Mouse (Mus musculus) hindbrain, embryonic 15.5 days (tissue): ENCODE data around the gene Teddm1b. TPM values are rescaled to one million over a fixed set of nuclear protein-coding genes. Genes with fewer than 3 reads are reported as not detected.

Experiments
- ATAC-seq: fragments of 200-750 bp; cut with Nextera tagmentation; 2 replicates; pipeline ENCODE4 v1.8.0; 2017; ENCODE audit warnings: low read depth, moderate number of reproducible peaks, moderate TSS enrichment; ENCODE audit not compliant: low FRiP score
- H3K27ac ChIP-seq: fragments of 300-500 bp; sonication (generic); replicated peaks from 2 replicates; pipeline ENCODE4 v1.5.1; 2015; ENCODE audit warnings: mild to moderate bottlenecking, inconsistent platforms
- H3K27me3 ChIP-seq: fragments of 300-500 bp; sonication (generic); 2 replicates; pipeline ENCODE4 v1.6.1; 2015; ENCODE audit warnings: control low read depth, inconsistent platforms
- H3K36me3 ChIP-seq: fragments of 300-500 bp; sonication (generic); 2 replicates; pipeline ENCODE4 v1.6.1; 2015; ENCODE audit warnings: control low read depth, inconsistent platforms
- H3K4me1 ChIP-seq: fragments of 300-500 bp; sonication (generic); replicated peaks from 2 replicates; pipeline ENCODE4 v1.6.1; 2015; ENCODE audit warnings: control low read depth, inconsistent platforms
- H3K4me2 ChIP-seq: fragments of 300-500 bp; sonication (generic); 2 replicates; pipeline ENCODE4 v1.6.1; 2015; ENCODE audit warnings: moderate library complexity, mild to moderate bottlenecking, inconsistent platforms
- H3K4me3 ChIP-seq: fragments of 300-500 bp; sonication (generic); 2 replicates; pipeline ENCODE4 v1.5.1; 2015; ENCODE audit warnings: mild to moderate bottlenecking, inconsistent platforms
- H3K9ac ChIP-seq: fragments of 300-500 bp; sonication (generic); 2 replicates; pipeline ENCODE4 v1.6.1; 2015; ENCODE audit warnings: inconsistent platforms
- H3K9me3 ChIP-seq: fragments of 300-500 bp; sonication (generic); 2 replicates; pipeline ENCODE4 v1.6.1; 2016; ENCODE audit warnings: control low read depth, inconsistent platforms
- WGBS: fragments of 180-500 bp; shearing (Covaris S2); methylation state at CpG from one replicate; pipeline ENCODE4 v1.1.7; 2015; 5-methylcytosine and 5-hydroxymethylcytosine counted together
- polyA plus RNA-seq: library from polyadenylated mRNA; unstranded; fragments of >200 nt; fragmentation: Nextera tagmentation; extraction: Ambion mirVana; gene quantifications from 2 replicates; pipeline ENCODE4 v1.2.1, GENCODE M21; 2015

Teddm1b gene
- polyA plus RNA-seq, 1 experiment from 2014 or later: 0.45 TPM

DNA sequence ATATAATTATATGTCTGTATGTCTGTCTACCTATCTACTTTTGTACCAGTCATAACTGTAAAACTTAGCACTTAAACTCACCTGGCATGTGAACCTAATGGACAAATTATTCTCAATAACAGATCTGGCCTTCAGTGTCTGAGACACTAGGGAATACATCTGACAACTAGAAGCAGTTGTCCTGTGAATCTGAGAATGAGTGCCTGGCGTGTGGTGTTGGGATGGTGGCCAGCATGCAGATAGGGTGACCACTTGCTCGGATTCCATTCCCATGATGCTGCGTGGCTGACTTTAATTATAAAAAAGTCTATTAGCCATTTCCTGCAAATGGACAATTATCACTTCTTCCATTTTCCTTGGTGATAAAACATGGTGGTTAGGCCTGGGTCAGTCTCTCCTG is 31.7 kb downstream of the Teddm1b start:
- Histone ChIP-seq H3K4me2 (no peak overlapping the region), H3K9ac (no peak overlapping the region), H3K36me3 (peaks cover 78% of the 10 kb centered on the region), H3K9me3 (no peaks in the 10 kb centered on the region), H3K27me3 (no peaks in the 10 kb centered on the region), H3K4me3 (no peak overlapping the region), H3K27ac (no peak overlapping the region), H3K4me1 (peaks cover 24% of the 10 kb centered on the region)
- WGBS: 89% methylated on average over 3 of the region's 3 CpGs
- ATAC-seq: no peak

DNA sequence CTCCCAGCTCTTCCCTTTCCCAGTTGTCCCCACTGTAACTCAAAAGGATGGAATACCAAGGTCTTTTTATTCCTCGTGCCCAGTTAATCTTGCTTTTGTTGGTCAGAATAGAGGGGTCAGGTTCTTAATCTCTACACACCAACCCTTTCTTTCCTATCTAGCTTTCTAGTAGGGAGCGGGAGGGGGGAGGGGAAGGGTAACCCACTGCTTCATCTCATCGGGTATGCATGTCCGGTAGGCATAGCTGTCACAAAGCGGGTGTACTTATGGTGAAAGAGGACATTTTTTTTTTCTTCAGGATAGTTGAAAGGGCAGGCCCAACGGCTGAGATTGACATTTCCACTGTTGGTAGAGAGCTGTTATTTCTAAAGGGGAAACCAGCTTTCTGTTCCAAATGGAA is 34.1 kb downstream of the Teddm1b start:
- H3K9ac ChIP-seq: no peak overlapping the region
- peaks cover under 1% of the 10 kb centered on the region for H3K4me1 ChIP-seq
- 74% methylated on average over 6 of the region's 6 CpGs for WGBS
- no peak for ATAC-seq
- no peak overlapping the region for H3K27ac ChIP-seq
- H3K9me3 ChIP-seq: no peaks in the 10 kb centered on the region
- peaks cover 73% of the 10 kb centered on the region for H3K36me3 ChIP-seq
- no peaks in the 10 kb centered on the region for H3K27me3 ChIP-seq
- H3K4me2 ChIP-seq: no peak overlapping the region
- H3K4me3 ChIP-seq: no peak overlapping the region

DNA sequence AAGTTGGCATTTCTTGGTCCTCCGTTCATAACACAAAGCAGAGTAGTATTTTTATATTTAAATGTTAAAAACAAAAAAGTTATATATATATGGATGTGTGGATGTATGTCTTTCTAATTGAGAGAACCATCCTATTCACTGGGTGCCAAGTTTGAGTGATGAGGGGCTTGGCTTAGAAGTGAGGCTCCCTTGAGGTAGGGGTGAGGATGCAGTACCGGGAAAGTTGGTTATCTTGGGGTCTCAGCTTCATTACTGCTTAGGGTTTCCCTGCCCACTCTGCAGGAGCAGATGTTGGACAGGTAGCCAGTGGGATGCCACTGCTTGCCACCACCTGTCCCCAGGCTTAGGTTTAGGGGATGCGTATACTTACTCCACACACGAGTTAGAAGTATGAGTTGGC is 34.6 kb downstream of the Teddm1b start:
- H3K4me1 ChIP-seq: no peaks in the 10 kb centered on the region
- 91% methylated on average over 4 of the region's 4 CpGs for whole genome bisulfite sequencing

DNA sequence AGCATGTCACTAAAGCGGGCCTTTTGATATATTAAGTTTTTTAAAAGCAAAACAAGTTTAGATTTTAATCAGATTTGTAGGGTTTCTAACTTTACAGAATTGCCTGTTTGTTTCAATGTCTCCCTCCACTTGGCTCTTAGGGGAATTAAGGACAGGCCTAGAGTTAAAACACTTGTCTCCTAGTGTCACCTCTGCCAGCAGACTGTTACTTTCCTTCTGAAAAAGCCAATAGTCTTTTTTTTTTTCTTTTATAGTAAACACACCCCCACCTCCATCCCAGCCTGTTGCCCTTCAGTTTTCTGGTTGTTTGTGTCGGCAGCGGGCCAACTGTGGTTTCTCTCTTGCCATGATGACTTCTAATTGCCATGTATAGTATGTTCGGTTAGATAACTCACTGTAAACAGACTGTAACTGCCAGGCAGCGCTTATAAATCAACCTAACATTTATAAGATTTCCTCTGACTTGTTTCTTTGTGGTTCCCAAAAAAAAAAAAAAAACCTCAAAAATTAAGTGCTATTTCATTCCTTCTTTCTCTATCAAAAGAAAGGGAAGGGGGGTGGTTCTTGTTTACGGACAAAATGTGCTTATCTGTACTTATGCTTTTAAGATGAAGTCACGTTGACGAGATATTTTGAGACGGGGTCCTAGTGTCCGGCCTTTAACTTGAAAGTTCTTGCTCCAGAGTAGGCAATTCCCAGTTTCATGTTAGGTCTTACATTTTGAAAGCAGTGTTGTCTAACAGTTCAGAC is 35.2 kb downstream of the Teddm1b start:
- WGBS: 93% methylated on average over 10 of the region's 10 CpGs
- no peak overlapping the region for H3K9ac ChIP-seq
- no peaks in the 10 kb centered on the region for H3K27me3 ChIP-seq
- peaks cover 61% of the 10 kb centered on the region for H3K36me3 ChIP-seq
- no peak overlapping the region for H3K27ac ChIP-seq
- no peak overlapping the region for H3K4me3 ChIP-seq
- no peaks in the 10 kb centered on the region for H3K4me1 ChIP-seq
- H3K9me3 ChIP-seq: no peaks in the 10 kb centered on the region
- no peak overlapping the region for H3K4me2 ChIP-seq
- no peak for ATAC-seq

More for the DNA sequence above, 34.6 kb downstream of the Teddm1b start:
- ATAC-seq: no peak
- H3K27ac ChIP-seq: no peak overlapping the region
- H3K36me3 ChIP-seq: peaks cover 68% of the 10 kb centered on the region
- H3K27me3 ChIP-seq: no peaks in the 10 kb centered on the region
- no peak overlapping the region for H3K4me2 ChIP-seq
- H3K4me3 ChIP-seq: no peak overlapping the region
- H3K9ac ChIP-seq: no peak overlapping the region
- no peaks in the 10 kb centered on the region for H3K9me3 ChIP-seq

DNA sequence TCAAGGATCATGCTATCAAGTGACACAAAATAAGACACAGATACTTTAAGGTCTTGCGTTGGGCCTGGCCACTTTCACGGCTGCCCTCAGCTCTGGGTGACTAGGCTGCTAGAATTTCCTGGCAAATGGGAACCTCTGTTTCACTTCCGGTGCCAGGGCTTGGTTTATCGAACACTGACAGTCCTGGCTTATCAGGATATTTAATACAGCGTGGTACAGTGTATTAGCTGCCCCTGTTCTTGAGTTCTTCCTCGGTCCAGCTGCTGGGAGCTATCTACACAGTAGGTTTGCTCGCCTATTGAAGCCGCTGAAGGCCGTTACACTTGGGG is 35.8 kb downstream of the Teddm1b start:
- no peak for ATAC-seq
- no peak overlapping the region for H3K4me2 ChIP-seq
- H3K27me3 ChIP-seq: no peaks in the 10 kb centered on the region
- H3K9me3 ChIP-seq: no peaks in the 10 kb centered on the region
- H3K9ac ChIP-seq: no peak overlapping the region
- no peak overlapping the region for H3K4me3 ChIP-seq
- H3K36me3 ChIP-seq: peaks cover 56% of the 10 kb centered on the region
- 94% methylated on average over 9 of the region's 9 CpGs for WGBS
- H3K27ac ChIP-seq: no peak overlapping the region
- no peaks in the 10 kb centered on the region for H3K4me1 ChIP-seq

DNA sequence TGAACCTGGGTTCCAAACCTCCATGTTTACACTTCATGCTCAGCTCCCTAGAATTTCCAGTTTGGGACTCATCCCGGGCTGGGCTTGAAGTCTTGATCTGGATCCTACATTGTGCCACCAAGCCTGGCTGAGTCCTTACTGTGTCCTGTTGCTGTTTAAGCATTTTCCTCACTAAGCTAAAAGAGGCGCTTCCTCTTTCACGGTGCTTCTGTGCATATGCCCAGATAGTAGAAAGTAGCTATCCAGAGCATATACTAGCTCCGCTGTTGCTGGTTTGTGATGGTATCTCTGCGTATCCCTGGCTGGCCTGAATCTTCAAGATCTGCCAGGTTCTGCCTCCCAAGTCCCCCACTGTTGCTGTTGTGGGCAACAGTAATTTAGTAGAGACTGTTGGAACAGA is 36.3 kb downstream of the Teddm1b start:
- 0 out of 2 replicates have a peak overlapping the region, but pooled peaks have one; percentile 5 for H3K27ac ChIP-seq
- H3K27me3 ChIP-seq: no peaks in the 10 kb centered on the region
- no peak overlapping the region for H3K9ac ChIP-seq
- no peaks in the 10 kb centered on the region for H3K4me1 ChIP-seq
- 93% methylated on average over 5 of the region's 5 CpGs for WGBS
- peaks cover 51% of the 10 kb centered on the region for H3K36me3 ChIP-seq
- ATAC-seq: no peak
- H3K4me2 ChIP-seq: no peak overlapping the region
- H3K9me3 ChIP-seq: no peaks in the 10 kb centered on the region
- H3K4me3 ChIP-seq: no peak overlapping the region

DNA sequence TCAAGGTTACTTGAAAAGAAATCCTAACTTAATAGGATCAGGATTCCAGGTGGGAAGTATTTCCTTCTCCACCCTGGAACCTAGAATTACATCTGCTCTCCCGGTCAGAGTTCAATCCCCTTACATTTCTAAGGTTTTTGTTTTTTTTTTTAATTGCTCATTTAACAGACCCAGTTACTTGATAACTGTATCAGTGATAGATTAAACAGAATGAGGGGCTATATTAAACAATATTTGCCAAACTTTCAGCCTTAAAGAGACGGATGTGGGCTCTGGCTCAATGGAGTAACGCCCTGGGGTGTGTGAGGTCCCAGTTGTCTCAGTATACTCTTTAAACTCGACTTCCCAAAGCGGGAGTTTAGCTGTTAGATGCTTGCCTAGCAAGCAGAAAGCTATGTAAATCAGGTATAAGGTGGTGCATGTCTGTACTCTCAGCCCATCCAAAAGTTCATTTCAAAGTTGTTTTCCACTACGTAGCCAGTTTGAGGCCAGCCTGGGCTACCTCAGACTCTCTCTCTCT is 37.2 kb downstream of the Teddm1b start:
- Histone ChIP-seq H3K4me2 (no peak overlapping the region), H3K36me3 (peaks cover 43% of the 10 kb centered on the region), H3K4me3 (no peak overlapping the region), H3K27me3 (no peaks in the 10 kb centered on the region), H3K9me3 (no peaks in the 10 kb centered on the region), H3K27ac (no peak overlapping the region), H3K9ac (no peak overlapping the region), H3K4me1 (no peaks in the 10 kb centered on the region)
- no peak for ATAC-seq
- 91% methylated on average over 6 of the region's 6 CpGs for WGBS

DNA sequence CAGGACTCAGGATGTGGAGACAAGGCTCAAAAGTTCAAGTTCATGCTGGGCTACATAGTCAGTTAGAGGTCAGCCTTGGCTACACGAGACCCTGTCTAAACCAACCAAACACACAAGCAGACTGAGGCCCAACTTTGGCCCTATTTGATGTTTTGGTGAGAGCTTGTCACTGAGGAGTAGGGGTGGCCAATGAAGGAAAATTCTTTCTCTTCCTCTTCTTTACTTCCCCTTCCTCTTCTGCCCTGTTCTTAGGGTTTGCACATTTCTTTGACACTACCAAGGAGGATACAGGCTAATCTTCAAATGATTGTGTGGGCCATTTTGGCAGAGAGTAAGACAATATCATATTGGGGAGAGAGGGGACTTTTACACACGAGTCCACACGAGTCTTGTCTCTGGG is 39.7 kb downstream of the Teddm1b start:
- no peaks in the 10 kb centered on the region for H3K4me1 ChIP-seq
- no peak overlapping the region for H3K4me2 ChIP-seq
- 87% methylated on average over 3 of the region's 3 CpGs for WGBS
- peaks cover 18% of the 10 kb centered on the region for H3K36me3 ChIP-seq
- H3K27ac ChIP-seq: no peak overlapping the region
- no peak overlapping the region for H3K4me3 ChIP-seq
- no peak for ATAC-seq
- H3K9me3 ChIP-seq: no peaks in the 10 kb centered on the region
- H3K9ac ChIP-seq: no peak overlapping the region
- no peaks in the 10 kb centered on the region for H3K27me3 ChIP-seq

DNA sequence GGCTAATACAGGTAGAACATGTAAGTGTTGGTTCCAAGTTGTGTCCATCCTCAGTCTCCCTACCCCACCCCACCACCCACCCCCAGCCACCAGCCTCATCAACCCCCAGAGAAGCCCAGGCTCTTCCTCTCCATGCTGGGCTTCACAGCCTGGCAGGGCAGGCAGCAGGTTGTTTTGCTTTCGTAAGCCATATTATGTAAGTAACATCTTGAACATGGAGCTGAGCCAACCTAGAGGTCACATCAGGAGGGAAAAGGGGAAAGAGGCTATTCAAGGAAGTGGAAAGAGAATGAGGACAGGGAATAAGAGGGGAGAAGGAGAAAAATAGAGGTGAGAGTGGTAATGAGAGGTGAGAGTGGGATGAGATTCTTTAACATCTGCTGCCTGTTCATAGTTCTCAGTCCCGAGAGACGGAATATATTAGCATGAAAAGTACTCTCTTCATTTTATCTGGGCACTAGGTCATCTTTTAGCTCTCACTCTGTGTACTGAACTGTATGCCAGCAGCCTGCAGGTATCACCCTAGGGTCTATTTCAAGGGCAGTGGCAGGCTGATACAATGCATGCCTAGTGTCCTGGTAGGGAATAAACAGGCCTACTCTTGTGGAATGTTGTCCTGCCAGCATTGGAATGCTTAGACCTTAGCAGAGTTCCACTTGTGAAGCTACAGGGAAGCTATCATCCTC is 44.5 kb downstream of the Teddm1b start:
- H3K4me2 ChIP-seq: no peak overlapping the region
- no peak overlapping the region for H3K4me3 ChIP-seq
- no peaks in the 10 kb centered on the region for H3K36me3 ChIP-seq
- H3K4me1 ChIP-seq: no peaks in the 10 kb centered on the region
- H3K9me3 ChIP-seq: no peaks in the 10 kb centered on the region
- H3K9ac ChIP-seq: no peak overlapping the region
- no peak overlapping the region for H3K27ac ChIP-seq
- no peak for ATAC-seq
- no peaks in the 10 kb centered on the region for H3K27me3 ChIP-seq
- WGBS: 76% methylated on average over 3 of the region's 3 CpGs

DNA sequence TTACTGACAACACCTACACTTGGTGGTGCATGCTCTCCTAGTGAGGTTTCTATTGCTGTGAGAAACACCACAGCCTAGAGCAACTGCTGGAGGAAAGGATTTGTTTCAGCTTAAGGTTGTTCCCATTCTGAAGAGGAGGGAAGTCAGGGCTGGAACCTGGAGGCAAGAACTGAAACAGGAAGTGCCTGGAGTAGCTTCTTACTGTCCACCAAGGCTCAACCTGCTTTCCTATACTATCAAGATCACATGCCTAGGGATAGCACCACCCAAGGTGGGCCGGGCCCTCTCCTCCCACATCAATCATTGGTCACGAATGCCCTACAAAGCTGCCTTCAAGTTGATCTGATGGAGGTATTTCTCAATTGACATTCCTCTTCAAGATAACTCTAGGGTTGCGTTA is 47.5 kb downstream of the Teddm1b start:
- no peak for ATAC-seq
- 95% methylated on average over 3 of the region's 3 CpGs for WGBS
- Histone ChIP-seq H3K4me1 (no peaks in the 10 kb centered on the region), H3K27me3 (no peaks in the 10 kb centered on the region), H3K4me3 (no peak overlapping the region), H3K27ac (no peak overlapping the region), H3K4me2 (no peak overlapping the region), H3K9ac (no peak overlapping the region), H3K9me3 (no peaks in the 10 kb centered on the region), H3K36me3 (no peaks in the 10 kb centered on the region)

DNA sequence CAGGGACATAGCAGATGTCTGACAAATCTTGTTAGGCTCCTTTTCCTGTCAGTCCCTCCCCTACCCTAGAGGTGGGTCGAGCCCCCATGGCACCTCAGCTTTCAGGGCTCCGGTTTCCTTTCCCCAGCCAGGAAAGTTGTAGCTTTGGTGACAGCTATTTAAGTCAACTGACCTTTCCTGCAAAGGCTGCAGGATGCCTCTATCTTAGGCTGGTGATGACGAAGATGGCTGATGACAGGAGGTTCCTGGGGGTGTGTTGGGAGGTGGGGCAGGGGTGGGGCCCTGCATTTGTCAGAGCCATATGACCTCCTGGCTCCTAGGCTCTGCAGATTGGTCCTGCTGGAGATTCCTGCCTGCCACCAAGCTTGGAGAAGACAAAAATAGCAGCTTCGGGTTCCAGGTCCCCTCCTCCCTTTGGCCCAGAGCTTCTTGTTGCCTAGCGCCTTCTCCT is 48.5 kb downstream of the Teddm1b start:
- Histone ChIP-seq H3K9ac (no peak overlapping the region), H3K9me3 (no peaks in the 10 kb centered on the region), H3K4me2 (no peak overlapping the region), H3K4me1 (no peaks in the 10 kb centered on the region), H3K27ac (no peak overlapping the region), H3K27me3 (no peaks in the 10 kb centered on the region), H3K4me3 (no peak overlapping the region), H3K36me3 (no peaks in the 10 kb centered on the region)
- WGBS: 62% methylated on average over 5 of the region's 5 CpGs
- ATAC-seq: no peak
